Mouse (Mus musculus) C2C12 (cell line): Measurements from ENCODE around the gene Tbc1d16. TPM values are rescaled to one million over a fixed set of nuclear protein-coding genes. Genes with fewer than 3 reads are reported as not detected.
"Not testable (repeated sequence)": the region's sequence is repeated elsewhere in the genome, so short reads cannot be mapped to it uniquely, and the experiment has no call there.

ENCODE experiments used
- H3K27me3 ChIP-seq: one replicate; pipeline ENCODE4 v1.6.1; 2011; ENCODE audit not compliant: control insufficient read depth, insufficient read depth, insufficient read length
- H3K36me3 ChIP-seq: one replicate; pipeline ENCODE4 v1.6.1; 2011; ENCODE audit not compliant: control insufficient read depth, insufficient read depth
- H3K4me3 ChIP-seq: one replicate; pipeline ENCODE4 v1.5.1; 2011; ENCODE audit warnings: mild to moderate bottlenecking, control low read depth; ENCODE audit not compliant: poor library complexity, insufficient read depth, severe bottlenecking
- H3K79me2 ChIP-seq: one replicate; pipeline ENCODE4 v1.6.1; 2011; ENCODE audit not compliant: control insufficient read depth, insufficient read depth
- H3K79me3 ChIP-seq: one replicate; pipeline ENCODE4 v1.6.1; 2011; ENCODE audit warnings: low read depth, control low read depth
- H3ac ChIP-seq: one replicate; pipeline ENCODE3; 2011; ENCODE audit warnings: low read depth; ENCODE audit not compliant: control insufficient read depth, insufficient read length
- CEBPB ChIP-seq: IDR thresholded peaks from one replicate; pipeline ENCODE4 v1.6.1; 2011; ENCODE audit warnings: low read depth, mild to moderate bottlenecking, control low read depth, moderate library complexity
- CTCF ChIP-seq: IDR thresholded peaks from one replicate; pipeline ENCODE4 v1.5.1; 2011; ENCODE audit not compliant: control insufficient read depth, insufficient read depth, insufficient read length
- FOSL1 ChIP-seq: IDR thresholded peaks from one replicate; pipeline ENCODE4 v1.8.0; 2011; ENCODE audit warnings: mild to moderate bottlenecking, low read length; ENCODE audit not compliant: poor library complexity, insufficient read depth, severe bottlenecking
- MAX ChIP-seq: IDR thresholded peaks from one replicate; pipeline ENCODE4 v1.6.1; 2011; ENCODE audit warnings: mild to moderate bottlenecking, control low read depth
- MYOD1 ChIP-seq: IDR thresholded peaks from one replicate; pipeline ENCODE4 v1.6.1; 2011; ENCODE audit warnings: low read depth; ENCODE audit not compliant: control insufficient read depth, insufficient read length
- MYOG ChIP-seq: IDR thresholded peaks from one replicate; pipeline ENCODE4 v1.6.1; 2011; ENCODE audit not compliant: control insufficient read depth, insufficient read length; ENCODE audit errors: extremely low read depth
- USF1 ChIP-seq: IDR thresholded peaks from one replicate; pipeline ENCODE4 v1.6.1; 2011; ENCODE audit warnings: low read depth, mild to moderate bottlenecking, control low read depth, moderate library complexity
- polyA plus RNA-seq: library from polyadenylated mRNA; unstranded; fragments of >200 nt; fragmentation: generic; extraction: Trizol; gene quantifications from one replicate; pipeline ENCODE4 v1.2.1, GENCODE M21; 2012; ENCODE audit warnings: missing spikeins

Tbc1d16 gene
- polyA plus RNA-seq, 1 experiment = 4.9 TPM

GRCm38 (mm10) chr11:119108573-119109263 lies 119.6 kb downstream of the Tbc1d16 start:
- TF ChIP-seq MYOG = no peak
- no peak for TF ChIP-seq CEBPB
- TF ChIP-seq USF1 = no peak
- TF ChIP-seq MYOD1 = no peak
- TF ChIP-seq CTCF = no peak
- TF ChIP-seq MAX = no peak
- TF ChIP-seq FOSL1 = no peak
- Histone ChIP-seq H3K27me3 (peaks cover 4% of the 10 kb centered on the region), H3K79me3 (no peaks in the 10 kb centered on the region), H3ac (no peak overlapping the region), H3K4me3 (no peak overlapping the region), H3K36me3 (no peaks in the 10 kb centered on the region), H3K79me2 (no peaks in the 10 kb centered on the region)

GRCm38 (mm10) chr11:119106289-119106688 lies 122.0 kb downstream of the Tbc1d16 start:
- TF ChIP-seq CTCF = no peak
- no peak for TF ChIP-seq CEBPB
- TF ChIP-seq MAX = no peak
- no peak for TF ChIP-seq USF1
- TF ChIP-seq FOSL1 = no peak
- no peak for TF ChIP-seq MYOG
- no peak for TF ChIP-seq MYOD1
- H3K36me3 ChIP-seq = no peaks in the 10 kb centered on the region
- no peaks in the 10 kb centered on the region for H3K79me2 ChIP-seq
- no peaks in the 10 kb centered on the region for H3K79me3 ChIP-seq
- peaks cover 4% of the 10 kb centered on the region for H3K27me3 ChIP-seq
- H3ac ChIP-seq = no peak overlapping the region
- no peak overlapping the region for H3K4me3 ChIP-seq

GRCm38 (mm10) chr11:119105748-119106147 lies 122.6 kb downstream of the Tbc1d16 start:
- no peak overlapping the region for H3ac ChIP-seq
- peaks cover 4% of the 10 kb centered on the region for H3K27me3 ChIP-seq
- H3K79me2 ChIP-seq = no peaks in the 10 kb centered on the region
- H3K36me3 ChIP-seq = no peaks in the 10 kb centered on the region
- no peak for TF ChIP-seq CEBPB
- no peak for TF ChIP-seq FOSL1
- TF ChIP-seq CTCF = no peak
- no peak for TF ChIP-seq MAX
- no peak for TF ChIP-seq USF1
- TF ChIP-seq MYOG = no peak
- no peak for TF ChIP-seq MYOD1
- no peaks in the 10 kb centered on the region for H3K79me3 ChIP-seq
- no peak overlapping the region for H3K4me3 ChIP-seq

- peaks cover 4% of the 10 kb centered on the region for H3K27me3 ChIP-seq
- H3ac ChIP-seq = no peak overlapping the region
These were observed 123.2 kb downstream of the Tbc1d16 start for GRCm38 (mm10) chr11:119105071-119105609.

GRCm38 (mm10) chr11:119103991-119104390 lies 124.3 kb downstream of the Tbc1d16 start:
- H3K4me3 ChIP-seq = no peak overlapping the region
- H3K36me3 ChIP-seq = no peaks in the 10 kb centered on the region
- no peak for TF ChIP-seq MYOG
- TF ChIP-seq CEBPB = no peak
- TF ChIP-seq FOSL1 = no peak
- TF ChIP-seq MYOD1 = no peak
- TF ChIP-seq MAX = no peak
- no peak for TF ChIP-seq CTCF
- TF ChIP-seq USF1 = no peak
- H3ac ChIP-seq = no peak overlapping the region
- H3K79me2 ChIP-seq = no peaks in the 10 kb centered on the region
- peaks cover 4% of the 10 kb centered on the region for H3K27me3 ChIP-seq
- no peaks in the 10 kb centered on the region for H3K79me3 ChIP-seq

More at GRCm38 (mm10) chr11:119105071-119105609, 123.2 kb downstream of the Tbc1d16 start:
- no peaks in the 10 kb centered on the region for H3K79me2 ChIP-seq
- H3K4me3 ChIP-seq = no peak overlapping the region
- H3K36me3 ChIP-seq = no peaks in the 10 kb centered on the region
- TF ChIP-seq MYOG (no peak), CTCF (no peak), CEBPB (no peak), USF1 (no peak), MAX (no peak), FOSL1 (no peak)
- no peaks in the 10 kb centered on the region for H3K79me3 ChIP-seq

- H3K79me2 ChIP-seq, H3ac ChIP-seq, H3K79me3 ChIP-seq, H3K27me3 ChIP-seq, H3K4me3 ChIP-seq, H3K36me3 ChIP-seq: not testable (repeated sequence)
These were observed 127.9 kb downstream of the Tbc1d16 start for GRCm38 (mm10) chr11:119100355-119100754.
